Mouse (Mus musculus): Measurements from ENCODE around the gene Prpf39. TPM values are rescaled to one million over a fixed set of nuclear protein-coding genes. Genes with fewer than 3 reads are reported as not detected.

The Prpf39 gene
- total RNA-seq, 2 experiments from 2014 or later = 39.5 to 39.6 TPM

Other genes starting within 250 kb of the Prpf39 start
- gene Gm527, start 118.4 kb upstream of the Prpf39 start, total RNA-seq (2021) = 10 to 100 TPM; 13.8 to 15.1 TPM
- gene Klhl28, start 70.8 kb upstream of the Prpf39 start, total RNA-seq (2021) = 10 to 100 TPM; 24.2 to 25.0 TPM
- gene Togaram1, start 70.5 kb upstream of the Prpf39 start, total RNA-seq (2021) = 10 to 100 TPM; 50.7 to 52.4 TPM
- 100 to 1,000 TPM; 140 to 149 TPM for gene Fkbp3, start 37.7 kb downstream of the Prpf39 start, total RNA-seq (2021)
- 10 to 100 TPM; 11.0 TPM for gene Fancm, start 39.3 kb downstream of the Prpf39 start, total RNA-seq (2021)
- gene Mis18bp1, start 136.3 kb downstream of the Prpf39 start, total RNA-seq (2021) = under 1 TPM; 0.13 to 0.47 TPM
- gene Wdr20rt, start 189.2 kb downstream of the Prpf39 start, total RNA-seq (2021) = under 1 TPM in 1 of 2 experiments, not detected in 1; 0.25 TPM

Measured in layer of hippocampus, adult 18-20 months (tissue).